Mouse (Mus musculus) neural tube, embryonic 11.5 days (tissue): Measurements from ENCODE around the gene Nlrx1. TPM values are rescaled to one million over a fixed set of nuclear protein-coding genes. Genes with fewer than 3 reads are reported as not detected.
"Not testable (repeated sequence)": the region's sequence is repeated elsewhere in the genome, so short reads cannot be mapped to it uniquely, and the experiment has no call there.

Source experiments
- ATAC-seq: fragments of 200-750 bp; cut with Nextera tagmentation; 2 replicates; pipeline ENCODE4 v1.8.0; 2017; ENCODE audit warnings: moderate number of reproducible peaks, mild to moderate bottlenecking, moderate TSS enrichment, moderate library complexity; ENCODE audit not compliant: insufficient read depth, low FRiP score, low TSS enrichment
- DNase-seq: peaks from one replicate; pipeline ENCODE4 v3.0.0-alpha.2; 2015; ENCODE audit warnings: low spot score
- H3K27ac ChIP-seq: fragments of 300-500 bp; sonication (generic); 2 replicates; pipeline ENCODE4 v1.5.1; 2014; ENCODE audit warnings: low read depth, mild to moderate bottlenecking, low read length
- H3K27me3 ChIP-seq: fragments of 300-500 bp; sonication (generic); 2 replicates; pipeline ENCODE4 v1.6.1; 2014; ENCODE audit warnings: mild to moderate bottlenecking, low read length, mixed read lengths; ENCODE audit not compliant: control insufficient read depth, insufficient read depth
- H3K36me3 ChIP-seq: fragments of 300-500 bp; sonication (generic); 2 replicates; pipeline ENCODE4 v1.6.1; 2014; ENCODE audit warnings: mild to moderate bottlenecking, low read length, moderate library complexity, mixed read lengths; ENCODE audit not compliant: control insufficient read depth, insufficient read depth
- H3K4me1 ChIP-seq: fragments of 300-500 bp; sonication (generic); 2 replicates; pipeline ENCODE4 v1.6.1; 2014; ENCODE audit warnings: low read length, mixed read lengths; ENCODE audit not compliant: control insufficient read depth, insufficient read depth
- H3K4me2 ChIP-seq: fragments of 300-500 bp; sonication (generic); 2 replicates; pipeline ENCODE4 v1.6.1; 2014; ENCODE audit warnings: low read depth, mild to moderate bottlenecking, moderate library complexity
- H3K4me3 ChIP-seq: fragments of 300-500 bp; sonication (generic); 2 replicates; pipeline ENCODE4 v1.5.1; 2014; ENCODE audit warnings: low read depth, low read length
- H3K9ac ChIP-seq: fragments of 300-500 bp; sonication (generic); 2 replicates; pipeline ENCODE4 v1.6.1; 2014; ENCODE audit warnings: mild to moderate bottlenecking, low read length
- H3K9me3 ChIP-seq: fragments of 300-500 bp; sonication (generic); 2 replicates; pipeline ENCODE4 v1.6.1; 2016; ENCODE audit warnings: low read length; ENCODE audit not compliant: control insufficient read depth
- WGBS: fragments of 180-500 bp; shearing (Covaris S2); extraction: QIAGEN DNeasy Blood & Tissue Kit; methylation state at CpG from one replicate; pipeline ENCODE4 v1.1.7; 2014; 5-methylcytosine and 5-hydroxymethylcytosine counted together
- polyA plus RNA-seq: library from polyadenylated mRNA; unstranded; fragments of >200 nt; fragmentation: Nextera tagmentation; extraction: Ambion mirVana; gene quantifications from 2 replicates; pipeline ENCODE4 v1.2.1, GENCODE M21; 2014

The Nlrx1 gene
- polyA plus RNA-seq, 1 experiment from 2014 or later = 2.4 TPM

GRCm38 (mm10) chr9:44307248-44307647, 38.8 kb upstream of the Nlrx1 start:
- Histone ChIP-seq H3K4me2 (no peak overlapping the region), H3K4me1 (peaks cover 12% of the 10 kb centered on the region), H3K9me3 (no peaks in the 10 kb centered on the region), H3K27me3 (no peaks in the 10 kb centered on the region), H3K27ac (no peak overlapping the region), H3K36me3 (0 out of 2 replicates have a peak, but pooled peaks cover 2% of the 10 kb centered on the region), H3K9ac (no peak overlapping the region), H3K4me3 (no peak overlapping the region)
- ATAC-seq (no peak), DNase-seq (no peak)
- WGBS = 77% methylated on average over 2 of the region's 2 CpGs

DNA sequence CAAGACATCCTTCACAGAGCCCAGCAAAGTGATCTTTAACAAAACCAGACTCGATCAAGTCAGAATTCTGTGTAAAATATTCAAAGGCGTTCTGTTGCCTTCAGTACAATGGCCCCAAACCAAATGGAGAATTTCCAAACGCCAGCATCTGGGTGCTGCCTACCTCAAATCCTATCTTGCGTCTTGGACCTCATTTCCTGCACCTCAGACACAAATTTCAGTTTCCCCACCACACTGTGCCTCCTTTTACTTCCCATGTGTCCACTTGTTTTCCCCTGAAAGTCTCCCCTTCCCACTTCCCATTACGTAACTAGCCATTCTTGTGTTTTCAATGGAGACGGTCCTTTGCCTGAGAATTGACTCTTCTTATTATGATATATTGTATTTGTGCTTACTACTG, 38.1 kb upstream of the Nlrx1 start:
- Histone ChIP-seq H3K36me3 (0 out of 2 replicates have a peak, but pooled peaks cover 2% of the 10 kb centered on the region), H3K4me3 (no peak overlapping the region), H3K9me3 (no peaks in the 10 kb centered on the region), H3K9ac (no peak overlapping the region), H3K27ac (no peak overlapping the region), H3K27me3 (no peaks in the 10 kb centered on the region), H3K4me2 (no peak overlapping the region), H3K4me1 (peaks cover 8% of the 10 kb centered on the region; the same call in 1 of the 2 replicates)
- ATAC-seq = no peak
- no peak for DNase-seq
- 94% methylated on average over 6 of the region's 6 CpGs for WGBS

GRCm38 (mm10) chr9:44305466-44306079, 37.2 kb upstream of the Nlrx1 start, which contains the start of gene Hinfp:
Hinfp (minus strand) TSS chr9:44305671.
- Histone ChIP-seq H3K4me1 (peaks cover 6% of the 10 kb centered on the region; the same call in 1 of the 2 replicates), H3K9me3 (no peaks in the 10 kb centered on the region), H3K4me2 (peak within 1 kb of the TSS; percentile 55), H3K36me3 (0 out of 2 replicates have a peak, but pooled peaks cover 2% of the 10 kb centered on the region), H3K27ac (0 out of 2 replicates have a peak within 1 kb of the TSS, but pooled peaks have one; percentile 28), H3K9ac (peak within 1 kb of the TSS; percentile 79), H3K27me3 (no peaks in the 10 kb centered on the region), H3K4me3 (peak within 1 kb of the TSS; percentile 77)
- peak; percentile 99 for DNase-seq
- peak; percentile 99 for ATAC-seq
- under 1% methylated on average over 54 of the region's 54 CpGs for WGBS

DNA sequence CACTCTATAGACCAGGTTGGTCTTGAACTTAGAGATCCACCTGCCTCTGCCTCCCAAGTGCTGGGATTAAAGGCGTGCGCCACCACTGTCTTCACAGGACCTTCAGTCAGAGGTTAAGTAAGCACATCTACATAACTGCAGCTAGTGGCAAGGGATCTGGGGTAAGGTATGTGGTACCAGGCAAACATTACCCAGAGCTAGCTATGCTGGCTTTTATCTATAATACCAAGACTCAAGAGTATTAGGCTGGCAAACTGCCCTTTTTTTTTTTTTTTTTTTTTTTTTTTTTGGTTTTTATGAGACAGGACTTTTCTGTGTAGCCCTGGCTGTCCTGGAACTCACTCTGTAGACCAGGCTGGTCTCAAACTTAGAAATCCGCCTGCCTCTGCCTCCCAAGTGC, 31.6 kb upstream of the Nlrx1 start:
- not testable (repeated sequence) for DNase-seq, ATAC-seq, H3K27me3 ChIP-seq, H3K9ac ChIP-seq, H3K4me3 ChIP-seq, H3K4me2 ChIP-seq, H3K27ac ChIP-seq, H3K9me3 ChIP-seq, H3K4me1 ChIP-seq
- 94% methylated on average over 3 of the region's 3 CpGs for WGBS
- H3K36me3 ChIP-seq = peaks cover 17% of the 10 kb centered on the region

GRCm38 (mm10) chr9:44292490-44292889, 24.1 kb upstream of the Nlrx1 start:
- peak; percentile 50 for DNase-seq
- 72% methylated on average over 3 of the region's 3 CpGs for WGBS
- no peak overlapping the region for H3K4me2 ChIP-seq
- H3K4me1 ChIP-seq = peaks cover 5% of the 10 kb centered on the region; the same call in 1 of the 2 replicates
- no peak overlapping the region for H3K27ac ChIP-seq
- no peak overlapping the region for H3K9ac ChIP-seq
- H3K27me3 ChIP-seq = 0 out of 2 replicates have a peak, but pooled peaks cover 3% of the 10 kb centered on the region
- H3K4me3 ChIP-seq = no peak overlapping the region
- H3K9me3 ChIP-seq = no peaks in the 10 kb centered on the region
- peaks cover 14% of the 10 kb centered on the region for H3K36me3 ChIP-seq
- ATAC-seq = no peak

DNA sequence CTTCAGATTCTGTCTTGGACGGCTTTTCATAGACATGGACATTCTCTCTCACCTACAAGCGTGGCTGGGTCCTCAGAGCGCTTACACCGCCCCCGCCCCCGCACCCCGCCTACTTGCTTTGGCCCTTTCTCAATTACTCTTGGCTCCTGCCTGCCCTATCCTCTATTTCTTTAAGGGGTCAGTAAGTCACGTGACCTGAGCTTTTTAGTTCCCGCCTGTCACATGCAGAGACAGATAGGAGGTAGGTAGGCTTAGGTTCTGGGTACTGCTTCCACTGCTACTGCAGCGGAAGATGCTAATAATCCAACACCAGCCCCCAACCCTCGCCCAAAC, 20.5 kb upstream of the Nlrx1 start:
- peak overlapping the region; percentile 97; the same call in 1 of the 2 replicates for H3K4me2 ChIP-seq
- DNase-seq = peak; percentile 19
- no peak overlapping the region for H3K9ac ChIP-seq
- H3K27ac ChIP-seq = no peak overlapping the region
- ATAC-seq = no peak
- no peaks in the 10 kb centered on the region for H3K9me3 ChIP-seq
- peaks cover 12% of the 10 kb centered on the region; the same call in 1 of the 2 replicates for H3K27me3 ChIP-seq
- no peak overlapping the region for H3K4me3 ChIP-seq
- peaks cover 10% of the 10 kb centered on the region for H3K4me1 ChIP-seq
- peaks cover 6% of the 10 kb centered on the region for H3K36me3 ChIP-seq
- 7% methylated on average over 11 of the region's 11 CpGs for WGBS

DNA sequence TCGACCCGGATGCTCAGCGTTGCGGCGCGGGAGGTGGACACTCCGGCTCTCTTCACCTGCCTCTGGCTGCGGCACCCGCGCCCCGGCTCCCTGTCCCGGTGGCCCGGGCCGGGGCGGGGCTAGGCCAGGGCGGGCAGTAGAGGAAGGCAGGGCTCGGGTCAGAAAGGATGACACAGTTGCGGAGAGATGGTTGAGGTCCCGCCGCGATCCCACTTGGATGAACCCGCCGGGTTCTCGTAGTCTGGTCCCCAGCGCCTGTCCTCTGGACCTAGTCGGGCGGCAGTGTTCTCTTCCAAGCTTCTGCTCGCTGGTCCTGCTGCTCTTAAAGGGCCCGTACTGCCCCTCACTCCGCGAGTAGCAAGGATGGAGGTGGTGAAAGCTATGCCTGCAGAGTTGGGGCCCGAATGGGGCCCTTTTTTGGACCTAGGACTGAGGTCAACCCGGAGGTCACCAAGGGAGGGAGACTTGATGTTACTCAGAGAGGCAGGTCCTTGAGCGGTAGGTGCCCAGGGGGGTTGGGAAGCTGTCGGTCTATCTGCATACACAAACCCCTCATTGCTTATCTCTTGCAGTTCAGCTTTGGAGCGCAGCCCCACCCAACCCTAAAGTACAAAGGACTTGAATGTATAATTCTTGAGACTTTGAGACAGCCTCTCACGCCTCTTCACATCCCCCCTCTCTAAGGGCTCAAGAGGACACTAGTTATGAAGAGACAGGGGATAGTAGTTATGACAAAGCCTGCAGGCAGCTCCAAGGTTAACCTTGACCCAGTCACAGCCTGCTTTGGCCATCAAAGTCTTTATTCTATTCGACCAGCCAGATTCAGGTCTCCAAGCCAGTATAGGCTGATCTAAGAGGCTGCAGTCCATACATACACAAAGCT, 19.9 kb upstream of the Nlrx1 start, which contains the start of gene Abcg4:
Abcg4 (minus strand) TSS at position 540 of the 883 bp plus-strand sequence.
- peak within 1 kb of the TSS; percentile 97 for H3K4me2 ChIP-seq
- WGBS = 2% methylated on average over 38 of the region's 38 CpGs
- peak; percentile 60 for ATAC-seq
- H3K4me1 ChIP-seq = peaks cover 10% of the 10 kb centered on the region
- peaks cover 6% of the 10 kb centered on the region for H3K36me3 ChIP-seq
- H3K4me3 ChIP-seq = peak within 1 kb of the TSS; percentile 74
- no peak for DNase-seq
- peak within 1 kb of the TSS; percentile 53 for H3K27ac ChIP-seq
- peak within 1 kb of the TSS; percentile 81 for H3K9ac ChIP-seq
- H3K9me3 ChIP-seq = no peaks in the 10 kb centered on the region
- peaks cover 12% of the 10 kb centered on the region; the same call in 1 of the 2 replicates for H3K27me3 ChIP-seq

GRCm38 (mm10) chr9:44287401-44288075, 19.1 kb upstream of the Nlrx1 start:
- Histone ChIP-seq H3K4me2 (peak overlapping the region; percentile 97), H3K36me3 (peaks cover 3% of the 10 kb centered on the region), H3K9ac (peak overlapping the region; percentile 81), H3K27ac (peak overlapping the region; percentile 53), H3K4me1 (peaks cover 10% of the 10 kb centered on the region), H3K27me3 (peaks cover 12% of the 10 kb centered on the region; the same call in 1 of the 2 replicates), H3K4me3 (peak overlapping the region; percentile 74), H3K9me3 (no peaks in the 10 kb centered on the region)
- ATAC-seq (peak; percentile 45), DNase-seq (peak; percentile 62)
- under 1% methylated on average over 45 of the region's 47 CpGs for WGBS
